Mouse (Mus musculus) C2C12 (cell line): ENCODE data around the gene Plau.

Experiments used
- CEBPB ChIP-seq: IDR thresholded peaks from one replicate; pipeline ENCODE4 v1.6.1; 2011; ENCODE audit warnings: low read depth, mild to moderate bottlenecking, control low read depth, moderate library complexity
- CTCF ChIP-seq: IDR thresholded peaks from one replicate; pipeline ENCODE4 v1.5.1; 2011; ENCODE audit not compliant: control insufficient read depth, insufficient read depth, insufficient read length
- FOSL1 ChIP-seq: IDR thresholded peaks from one replicate; pipeline ENCODE4 v1.8.0; 2011; ENCODE audit warnings: mild to moderate bottlenecking, low read length; ENCODE audit not compliant: poor library complexity, insufficient read depth, severe bottlenecking
- MAX ChIP-seq: IDR thresholded peaks from one replicate; pipeline ENCODE4 v1.6.1; 2011; ENCODE audit warnings: mild to moderate bottlenecking, control low read depth
- MYOD1 ChIP-seq: IDR thresholded peaks from one replicate; pipeline ENCODE4 v1.6.1; 2011; ENCODE audit warnings: low read depth; ENCODE audit not compliant: control insufficient read depth, insufficient read length
- MYOG ChIP-seq: IDR thresholded peaks from one replicate; pipeline ENCODE4 v1.6.1; 2011; ENCODE audit not compliant: control insufficient read depth, insufficient read length; ENCODE audit errors: extremely low read depth
- USF1 ChIP-seq: IDR thresholded peaks from one replicate; pipeline ENCODE4 v1.6.1; 2011; ENCODE audit warnings: low read depth, mild to moderate bottlenecking, control low read depth, moderate library complexity

DNA sequence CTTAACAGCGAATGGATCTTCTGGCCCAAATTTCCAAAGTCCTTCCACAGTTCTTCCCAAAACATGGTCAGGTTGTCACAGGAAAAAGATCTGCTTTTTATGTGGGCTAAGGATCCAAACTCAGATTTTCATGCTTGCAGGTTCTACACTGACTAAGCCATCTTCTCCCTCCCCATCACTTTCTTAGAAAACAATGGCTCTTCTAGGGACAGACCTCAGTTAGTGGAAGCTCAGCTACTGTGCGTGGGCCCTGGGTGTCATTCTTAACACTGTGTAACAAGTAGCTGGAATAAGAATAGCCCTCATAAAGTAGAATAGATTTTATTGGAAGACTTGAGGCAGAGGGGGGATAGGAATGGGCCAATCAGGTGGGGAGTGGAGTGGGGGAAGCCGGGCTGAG is 21.0 kb upstream of the Plau start:
- TF ChIP-seq MAX, result no peak
- TF ChIP-seq CTCF, result no peak
- no peak for TF ChIP-seq CEBPB
- no peak for TF ChIP-seq MYOG
- TF ChIP-seq MYOD1, result no peak
- TF ChIP-seq USF1, result no peak
- no peak for TF ChIP-seq FOSL1
